Mouse (Mus musculus) heart, postnatal 4 days (tissue): Measurements from ENCODE around the gene Olfr129. TPM values are rescaled to one million over a fixed set of nuclear protein-coding genes. Genes with fewer than 3 reads are reported as not detected.

Source experiments
- DNase-seq: peaks from one replicate; pipeline ENCODE4 v3.0.0; 2021
- total RNA-seq, 2 experiments: library from RNA; stranded (reverse); gene quantifications; 2 replicates each; pipeline ENCODE4 v1.2.3; 2021

Olfr129 gene
- not detected for total RNA-seq

- DNase-seq, result no peak
Observed at GRCm38 (mm10) chr17:38059979-38060378, at the start of gene Olfr129. Olfr129 (minus strand) TSS chr17:38060079.

- DNase-seq, result no peak
Observed at GRCm38 (mm10) chr17:38088593-38088992, 28.7 kb upstream of the Olfr129 start, which contains the start of gene Olfr131. Olfr131 (minus strand) TSS chr17:38088693.

GRCm38 (mm10) chr17:38082364-38082763 lies 22.5 kb upstream of the Olfr129 start:
- DNase-seq, result no peak

GRCm38 (mm10) chr17:38063621-38064020 lies 3.7 kb upstream of the Olfr129 start, which contains the start of gene Olfr130:
Olfr130 (plus strand) TSS chr17:38063921.
- DNase-seq, result no peak

- DNase-seq, result no peak
Observed at GRCm38 (mm10) chr17:38026297-38026696, 33.6 kb downstream of the Olfr129 start.

- no peak for DNase-seq
Observed at GRCm38 (mm10) chr17:38016341-38016740, 43.5 kb downstream of the Olfr129 start.

GRCm38 (mm10) chr17:38004996-38005395 lies 54.9 kb downstream of the Olfr129 start:
- DNase-seq, result no peak

Other genes with a start within 250 kb of the Olfr129 start
- not detected for gene Olfr125, start 227.1 kb downstream of the Olfr129 start, total RNA-seq
- not detected for gene Olfr126, start 212.6 kb downstream of the Olfr129 start, total RNA-seq
- not detected for gene Olfr127, start 159.6 kb downstream of the Olfr129 start, total RNA-seq
- not detected for gene Olfr128, start 139.5 kb downstream of the Olfr129 start, total RNA-seq
- gene Olfr761, start 107.0 kb downstream of the Olfr129 start, total RNA-seq, result not detected
- gene Olfr130, start 3.8 kb upstream of the Olfr129 start, total RNA-seq, result not detected
- not detected for gene Olfr131, start 28.6 kb upstream of the Olfr129 start, total RNA-seq
- not detected for gene Olfr132, start 74.4 kb upstream of the Olfr129 start, total RNA-seq
- gene Olfr133, start 85.2 kb upstream of the Olfr129 start, total RNA-seq, result not detected
- gene Olfr134, start 111.3 kb upstream of the Olfr129 start, total RNA-seq, result not detected
- gene Olfr135, start 144.3 kb upstream of the Olfr129 start, total RNA-seq, result not detected
- gene Olfr138, start 201.0 kb upstream of the Olfr129 start, total RNA-seq, result not detected
- gene Olfr137, start 247.5 kb upstream of the Olfr129 start, total RNA-seq, result not detected